Comparison of ENCODE assay signal across 16 mouse cellular contexts in the genomic region with DNA sequence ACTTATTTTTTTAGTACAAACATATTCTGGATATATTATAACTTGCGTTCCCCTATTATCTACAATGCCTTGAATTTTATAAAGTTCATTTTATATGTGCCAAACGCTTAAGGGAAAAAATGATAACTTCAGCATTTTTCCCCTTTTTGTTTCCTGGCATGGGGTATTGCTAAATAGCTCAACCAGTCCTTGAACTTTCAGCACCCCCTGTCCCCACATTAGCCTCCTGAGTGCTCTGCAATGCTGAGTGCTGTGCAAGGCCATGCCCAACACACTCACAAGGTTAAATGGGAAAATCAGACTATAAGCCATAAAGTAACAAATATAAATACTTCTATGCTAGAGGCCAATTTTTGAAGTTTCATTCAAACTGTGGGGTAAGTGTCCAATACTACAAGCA.
"Had no signal": no experiment of that assay in that cellular context is flagged by ENCODE, and none has a peak within 500 bp of the region (broad histone marks: within the 10 kb centered on the region; RNA-seq: fewer than 3 reads in every experiment).

No protein-coding gene starts in this region.

- H3K27ac ChIP-seq: lung, embryonic 15.5 days; macrophage; midbrain, embryonic 12.5 days; neural tube, embryonic 12.5 days; stomach, embryonic 15.5 days; stomach, postnatal 0 days had no signal

- H3K4me3 ChIP-seq: lung, embryonic 15.5 days; megakaryocyte, embryonic 14.5 days; midbrain, embryonic 12.5 days; neural tube, embryonic 12.5 days; stomach, embryonic 15.5 days had no signal

- DNase-seq: liver, postnatal 0 days; lung, adult 2 months; lung, postnatal 14 days; lung, postnatal 36 days; midbrain, embryonic 14.5 days; right cerebral cortex, postnatal 14 days; thymus, adult 2 months; thymus, postnatal 25 days; thymus, postnatal 4 days had no signal
